Comparison of ENCODE assay signal across 22 mouse cellular contexts in the genomic region with DNA sequence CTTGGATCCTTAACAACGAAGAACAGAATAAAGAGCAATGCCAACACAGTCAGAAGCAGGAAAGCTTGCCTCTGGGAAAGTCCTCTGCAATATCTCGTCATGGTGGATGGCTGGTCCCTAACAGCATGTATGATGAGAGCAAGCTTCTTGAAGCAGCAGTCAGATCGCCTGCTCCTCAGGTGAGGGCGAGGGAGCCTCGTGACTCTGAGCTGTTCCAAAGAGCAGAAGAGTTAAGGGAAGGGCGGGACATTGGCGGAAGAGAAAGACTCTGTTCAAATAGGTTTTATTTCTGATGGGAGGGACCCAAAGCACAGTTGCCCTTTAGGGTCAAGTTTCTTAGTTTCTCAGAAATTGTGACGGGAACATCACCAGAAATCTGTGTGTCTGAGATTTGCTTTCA. TPM values are rescaled to one million over a fixed set of nuclear protein-coding genes. Genes with fewer than 3 reads are reported as not detected.
"Had no signal": no experiment of that assay in that cellular context is flagged by ENCODE, and none has a peak within 500 bp of the region (broad histone marks: within the 10 kb centered on the region; RNA-seq: fewer than 3 reads in every experiment).

No protein-coding gene starts in this region.

- H3K27ac ChIP-seq: lung, embryonic 15.5 days; macrophage; midbrain, embryonic 13.5 days; midbrain, embryonic 15.5 days; neural tube, embryonic 12.5 days; stomach, embryonic 15.5 days; stomach, postnatal 0 days had no signal

- H3K9me3 ChIP-seq: lung, embryonic 15.5 days; megakaryocyte, embryonic 14.5 days; midbrain, embryonic 13.5 days; midbrain, embryonic 15.5 days; neural tube, embryonic 12.5 days; stomach, embryonic 15.5 days had no signal

- ATAC-seq: lung, postnatal 0 days; midbrain, embryonic 13.5 days; midbrain, embryonic 15.5 days had no signal

- H3K27me3 ChIP-seq: lung, embryonic 15.5 days; midbrain, embryonic 13.5 days; midbrain, embryonic 15.5 days; neural tube, embryonic 12.5 days; stomach, embryonic 15.5 days had no signal

- H3K9ac ChIP-seq: lung, embryonic 15.5 days; midbrain, embryonic 13.5 days; midbrain, embryonic 15.5 days; neural tube, embryonic 12.5 days; stomach, embryonic 15.5 days had no signal

- H3K4me2 ChIP-seq: lung, embryonic 15.5 days; midbrain, embryonic 11.5 days; midbrain, embryonic 13.5 days; midbrain, embryonic 15.5 days; neural tube, embryonic 12.5 days; stomach, embryonic 15.5 days had no signal

- DNase-seq: lung, adult 2 months; lung, postnatal 14 days; lung, postnatal 36 days; right cerebral cortex, postnatal 14 days; thymus, adult 2 months; thymus, postnatal 25 days; thymus, postnatal 4 days had no signal

- H3K4me1 ChIP-seq: lung, embryonic 15.5 days; midbrain, embryonic 13.5 days; midbrain, embryonic 15.5 days; neural tube, embryonic 12.5 days; stomach, embryonic 15.5 days had no signal

- H3K36me3 ChIP-seq: lung, embryonic 15.5 days; midbrain, embryonic 13.5 days; midbrain, embryonic 15.5 days; neural tube, embryonic 12.5 days; stomach, embryonic 15.5 days had no signal

- H3K4me3 ChIP-seq: lung, embryonic 15.5 days; megakaryocyte, embryonic 14.5 days; midbrain, embryonic 13.5 days; midbrain, embryonic 15.5 days; neural tube, embryonic 12.5 days; stomach, embryonic 15.5 days had no signal

RNA-seq across cellular contexts. Expression of gene St6galnac1, which starts 25.6 kb away (rescaled TPM):
- total RNA-seq: megakaryocyte progenitor cell, adult 5-6 weeks; midbrain, postnatal 0 days; monocyte, adult 5-6 weeks had no signal
- polyA plus RNA-seq: lung, embryonic 15.5 days; lung, postnatal 0 days; macrophage; midbrain, embryonic 11.5 days; midbrain, embryonic 13.5 days; midbrain, embryonic 15.5 days; midbrain, postnatal 0 days; neural tube, embryonic 14.5 days; stomach, embryonic 15.5 days; stomach, postnatal 0 days; urinary bladder, adult 2 months had no signal
